Mouse (Mus musculus) effector memory CD4-positive, alpha-beta T cell, adult 7 months (primary cell): ENCODE measurements around the gene Cdca4. TPM values are rescaled to one million over a fixed set of nuclear protein-coding genes. Genes with fewer than 3 reads are reported as not detected.

Experiments used
- polyA plus RNA-seq: library from polyadenylated mRNA; unstranded; fragments of 100-300 nt; shearing (Covaris generic); gene quantifications from one replicate; pipeline ENCODE4 v1.2.1, GENCODE M21; 2017

Cdca4 gene
- polyA plus RNA-seq = 37.7 TPM

DNA sequence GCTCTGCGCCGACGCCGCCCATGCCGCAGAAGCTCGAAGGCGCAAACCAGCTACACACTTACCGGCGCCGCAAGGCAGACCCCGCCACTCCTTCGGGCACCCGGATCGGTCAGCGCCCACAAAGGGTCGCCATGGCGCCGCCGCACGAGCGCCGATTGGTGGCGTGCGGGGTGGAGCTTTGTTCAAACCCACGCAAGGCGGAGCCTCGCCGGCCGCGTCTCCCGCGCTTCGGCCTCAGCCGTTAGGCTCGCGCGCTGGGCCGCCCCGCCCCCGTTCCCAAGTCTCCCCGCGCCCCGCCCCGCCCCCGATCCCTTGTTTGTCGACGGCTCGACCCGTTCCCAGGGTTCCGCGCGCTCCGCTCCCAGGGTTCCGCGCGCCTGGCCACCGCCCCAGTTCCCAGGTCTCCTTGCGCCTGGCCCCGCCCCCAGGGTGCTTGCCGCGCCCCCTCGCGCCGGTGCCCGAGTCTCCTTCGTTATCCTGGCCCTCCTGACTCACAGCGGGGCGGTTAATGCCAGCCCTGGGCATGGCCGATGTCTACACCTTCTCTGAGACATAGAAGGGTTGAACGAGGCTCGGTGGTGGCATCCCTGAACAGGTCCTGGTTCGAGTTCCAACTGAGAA is at the start of gene Cdca4:
Cdca4 (minus strand) TSS at position 180 of the 621 bp plus-strand sequence.

DNA sequence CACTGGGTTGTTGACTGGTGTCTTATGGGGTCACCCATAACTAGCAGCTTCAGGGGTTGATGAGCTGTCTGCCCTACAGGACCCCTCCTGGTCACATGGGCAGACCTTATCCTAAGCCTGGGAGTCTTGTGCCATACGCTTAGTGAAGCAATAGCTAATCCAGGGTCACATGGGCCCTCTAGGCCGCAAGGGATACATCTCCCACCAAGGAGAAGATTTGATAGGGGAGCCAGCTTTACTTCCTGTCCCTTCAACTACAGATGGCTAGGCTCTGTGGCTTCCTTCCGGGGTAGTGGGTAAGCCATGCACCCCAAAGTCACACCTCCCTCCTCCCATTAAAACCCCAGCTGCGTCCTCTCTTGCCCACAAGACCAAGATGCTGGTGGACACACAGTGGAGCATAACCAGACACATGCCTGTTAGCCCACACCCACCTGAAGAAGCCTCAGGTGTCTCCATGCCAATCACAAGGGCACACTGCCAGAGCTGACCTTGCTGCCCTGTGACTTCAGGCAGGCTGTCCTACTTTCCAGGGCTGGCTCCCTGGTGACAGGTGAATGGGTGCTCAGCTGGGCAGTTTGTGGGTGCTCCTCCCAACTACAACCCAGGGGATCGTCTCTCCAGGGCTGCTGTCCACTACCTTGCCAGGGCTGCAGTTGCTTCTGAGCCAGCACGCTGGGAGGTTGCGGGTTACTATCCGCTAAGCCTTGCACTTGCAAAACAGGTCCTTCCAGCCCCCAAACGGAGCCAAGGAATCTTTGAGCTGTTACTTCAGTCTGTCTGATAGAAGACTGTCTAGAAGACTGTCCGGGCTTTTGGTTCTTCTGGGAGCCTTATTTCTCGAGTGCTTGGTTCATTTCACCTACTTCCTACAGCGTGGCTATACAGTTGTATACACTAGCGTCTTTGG is 39.2 kb upstream of the Cdca4 start, which contains the start of gene Gpr132:
Gpr132 (minus strand) TSS at position 51 of the 910 bp plus-strand sequence.

GRCm38 (mm10) chr12:112808587-112809364 is 20.4 kb downstream of the Cdca4 start, which contains the start of gene Clba1:
Gene Clba1 (plus strand): TSS chr12:112808937.

DNA sequence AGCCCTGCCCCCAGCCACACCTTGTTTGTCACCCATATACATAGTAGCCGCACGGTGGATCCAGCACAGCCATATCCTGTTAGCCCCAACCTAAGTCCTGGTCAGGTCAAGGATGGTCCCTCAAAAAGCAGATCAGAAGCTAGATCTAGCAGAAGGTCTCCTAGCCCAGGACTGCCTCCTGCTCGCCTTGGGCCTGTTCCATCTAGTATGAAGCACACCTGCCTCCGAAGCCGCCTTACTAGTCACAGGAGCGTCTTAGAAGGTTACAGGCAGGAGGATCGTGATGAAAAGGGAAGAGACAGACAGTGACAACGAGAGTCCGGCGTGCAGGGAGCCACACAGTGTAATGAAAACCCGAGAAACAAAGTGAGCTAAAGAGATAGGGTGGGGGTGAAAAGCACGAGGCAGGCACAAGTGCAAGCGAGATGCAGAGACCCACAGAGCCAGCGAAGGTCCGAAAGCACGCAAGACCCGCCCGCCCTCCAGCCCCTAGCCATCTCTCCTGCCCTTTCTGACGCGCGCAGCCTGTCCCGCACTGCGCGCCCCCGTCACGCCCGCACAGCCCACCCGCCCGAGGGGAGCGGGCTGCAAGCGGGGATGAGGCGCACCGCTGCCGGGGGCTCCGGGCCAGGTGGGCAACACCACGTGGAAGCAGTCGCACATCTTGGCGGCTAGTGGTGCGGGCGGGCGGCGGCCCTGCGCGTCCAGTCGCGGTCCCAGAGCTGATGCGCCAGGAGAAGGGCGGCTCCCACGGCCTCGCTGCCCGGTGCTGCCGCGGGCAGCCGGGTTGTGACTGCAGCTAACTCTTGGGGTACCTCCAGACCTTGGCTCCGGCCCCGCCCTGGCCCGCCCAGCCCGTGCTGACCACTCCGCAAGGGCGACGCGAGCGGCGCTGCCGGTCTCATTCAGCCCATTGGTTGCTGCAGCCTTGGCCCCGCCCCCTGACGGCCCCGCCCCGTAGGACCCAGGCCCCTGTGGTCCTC is 27.1 kb downstream of the Cdca4 start, which contains the start of gene Ahnak2:
Ahnak2 (minus strand) TSS at position 794 of the 983 bp plus-strand sequence.

Other genes with a start within 250 kb of the Cdca4 start
- gene Inf2, start 240.6 kb downstream of the Cdca4 start, polyA plus RNA-seq = 61.0 TPM
- gene Adssl1, start 209.4 kb downstream of the Cdca4 start, polyA plus RNA-seq = 1.7 TPM
- 28.5 TPM for gene Siva1, start 184.7 kb downstream of the Cdca4 start, polyA plus RNA-seq
- gene Akt1, start 154.5 kb downstream of the Cdca4 start, polyA plus RNA-seq = 133 TPM
- gene Zbtb42, start 150.6 kb downstream of the Cdca4 start, polyA plus RNA-seq = 5.2 TPM
- gene Cep170b, start 109.0 kb downstream of the Cdca4 start, polyA plus RNA-seq = 17.1 TPM
- 0.68 TPM for gene Pld4, start 68.8 kb downstream of the Cdca4 start, polyA plus RNA-seq
- gene Ahnak2, start 26.8 kb downstream of the Cdca4 start, polyA plus RNA-seq = not detected
- 0.50 TPM for gene Clba1, start 20.5 kb downstream of the Cdca4 start, polyA plus RNA-seq
- 286 TPM for gene Gpr132, start 38.8 kb upstream of the Cdca4 start, polyA plus RNA-seq
- 1.8 TPM for gene Jag2, start 100.4 kb upstream of the Cdca4 start, polyA plus RNA-seq
- gene Nudt14, start 112.7 kb upstream of the Cdca4 start, polyA plus RNA-seq = 33.1 TPM
- 67.8 TPM for gene Btbd6, start 147.1 kb upstream of the Cdca4 start, polyA plus RNA-seq
- 191 TPM for gene Brf1, start 171.3 kb upstream of the Cdca4 start, polyA plus RNA-seq
- gene Pacs2, start 185.1 kb upstream of the Cdca4 start, polyA plus RNA-seq = 26.2 TPM
- not detected for gene Tex22, start 245.1 kb upstream of the Cdca4 start, polyA plus RNA-seq